Mouse (Mus musculus) layer of hippocampus, adult 11-12 months (tissue): ENCODE measurements around the gene Aqp5.

Experiments used
- DNase-seq: peaks from one replicate; pipeline ENCODE4 v3.0.0; 2022; ENCODE audit warnings: low spot score

The Aqp5 gene

GRCm38 (mm10) chr15:99590429-99591084, at the start of gene Aqp5:
Gene Aqp5 (plus strand): TSS chr15:99590782.
- DNase-seq = no peak

GRCm38 (mm10) chr15:99544047-99544446, 46.5 kb upstream of the Aqp5 start:
- no peak for DNase-seq

GRCm38 (mm10) chr15:99546596-99546995, 44.0 kb upstream of the Aqp5 start:
- no peak for DNase-seq

GRCm38 (mm10) chr15:99547732-99548131, 42.9 kb upstream of the Aqp5 start:
- DNase-seq = no peak

GRCm38 (mm10) chr15:99549901-99550300, 40.7 kb upstream of the Aqp5 start:
- no peak for DNase-seq

GRCm38 (mm10) chr15:99553767-99554166, 36.8 kb upstream of the Aqp5 start:
- DNase-seq = no peak

GRCm38 (mm10) chr15:99558947-99559346, 31.6 kb upstream of the Aqp5 start:
- DNase-seq = no peak

GRCm38 (mm10) chr15:99560246-99560645, 30.3 kb upstream of the Aqp5 start:
- no peak for DNase-seq

GRCm38 (mm10) chr15:99567371-99567770, 23.2 kb upstream of the Aqp5 start:
- DNase-seq = no peak

- no peak for DNase-seq
These were observed 21.9 kb upstream of the Aqp5 start for GRCm38 (mm10) chr15:99568682-99569081.

- DNase-seq = no peak
These were observed 21.5 kb upstream of the Aqp5 start for GRCm38 (mm10) chr15:99569123-99569522.

- no peak for DNase-seq
These were observed 11.6 kb upstream of the Aqp5 start, which contains the start of gene Aqp2 for GRCm38 (mm10) chr15:99578802-99579485. Gene Aqp2 (plus strand): TSS chr15:99579055.

- DNase-seq = no peak
These were observed 6.9 kb upstream of the Aqp5 start for GRCm38 (mm10) chr15:99583463-99584344.

- DNase-seq = no peak
These were observed 6.0 kb upstream of the Aqp5 start for GRCm38 (mm10) chr15:99584407-99585202.

GRCm38 (mm10) chr15:99585741-99586140, 4.8 kb upstream of the Aqp5 start:
- no peak for DNase-seq

GRCm38 (mm10) chr15:99586525-99586924, 4.1 kb upstream of the Aqp5 start:
- DNase-seq = no peak

- no peak for DNase-seq
These were observed 1.3 kb upstream of the Aqp5 start for GRCm38 (mm10) chr15:99589237-99589636.

- no peak for DNase-seq
These were observed 878 bp upstream of the Aqp5 start for GRCm38 (mm10) chr15:99589704-99590103.

- no peak for DNase-seq
These were observed 1.6 kb downstream of the Aqp5 start for GRCm38 (mm10) chr15:99592177-99592576.

- no peak for DNase-seq
These were observed 2.3 kb downstream of the Aqp5 start for GRCm38 (mm10) chr15:99592877-99593276.

- DNase-seq = no peak
These were observed 4.4 kb downstream of the Aqp5 start for GRCm38 (mm10) chr15:99594951-99595350.
